Mouse (Mus musculus) cerebellum, adult 2 months (tissue): ENCODE measurements around the gene Apba2.

Experiments used
- CTCF ChIP-seq: fragments of 200-500 bp; IDR thresholded peaks from 2 replicates; pipeline ENCODE4 v1.5.1; 2011; ENCODE audit warnings: low read depth, mild to moderate bottlenecking, control low read depth, low read length, moderate library complexity, borderline replicate concordance; ENCODE audit not compliant: insufficient read depth
- POLR2A ChIP-seq: fragments of 200-500 bp; IDR thresholded peaks from 2 replicates; pipeline ENCODE4 v1.6.1; 2011; ENCODE audit warnings: low read length, control low read depth, borderline replicate concordance; ENCODE audit not compliant: insufficient read depth

DNA sequence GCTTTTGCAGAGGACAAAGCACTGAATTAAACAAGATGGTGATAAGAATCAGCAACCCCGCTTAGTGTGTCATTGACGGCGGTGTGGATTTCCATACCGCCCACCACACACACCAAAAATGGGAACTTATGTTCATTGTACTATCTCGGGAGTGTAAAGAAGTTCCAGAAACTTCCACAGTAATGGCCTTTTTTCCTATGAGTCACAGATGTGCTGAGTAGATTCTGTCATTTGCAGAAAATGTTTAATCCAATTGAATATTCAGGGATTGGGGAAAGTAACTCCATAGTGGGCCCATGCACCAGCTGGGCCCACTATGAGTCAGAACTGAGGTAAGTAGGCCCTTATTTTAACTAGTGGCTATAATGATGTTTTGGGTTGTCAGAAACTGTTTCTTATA, 161.0 kb downstream of the Apba2 start:
- no peak for TF ChIP-seq CTCF
- no peak for TF ChIP-seq POLR2A
